Mouse (Mus musculus): ENCODE measurements at regions not wholly inside any gene's neighbourhood (a gene's known extent, or its start where the extent isn't known, plus 50 kb on each side); places are given as distances from the start of the nearest gene placed in this dataset.
"Not testable (repeated sequence)": the region's sequence is repeated elsewhere in the genome, so short reads cannot be mapped to it uniquely, and the experiment has no call there.

- no peak for DNase-seq (ENCODE audit: low spot score in 2 of 2)
Measured at GRCm38 (mm10) chr10:26577087-26577486, 176.1 kb upstream of the Arhgap18 start.

- no peak for DNase-seq (ENCODE audit: low spot score in 2 of 2)
Measured at GRCm38 (mm10) chr10:26585106-26585505, 168.1 kb upstream of the Arhgap18 start.

- DNase-seq (ENCODE audit: low spot score in 2 of 2), result not testable (repeated sequence)
Measured at GRCm38 (mm10) chr10:26607081-26607480, 146.1 kb upstream of the Arhgap18 start.

DNA sequence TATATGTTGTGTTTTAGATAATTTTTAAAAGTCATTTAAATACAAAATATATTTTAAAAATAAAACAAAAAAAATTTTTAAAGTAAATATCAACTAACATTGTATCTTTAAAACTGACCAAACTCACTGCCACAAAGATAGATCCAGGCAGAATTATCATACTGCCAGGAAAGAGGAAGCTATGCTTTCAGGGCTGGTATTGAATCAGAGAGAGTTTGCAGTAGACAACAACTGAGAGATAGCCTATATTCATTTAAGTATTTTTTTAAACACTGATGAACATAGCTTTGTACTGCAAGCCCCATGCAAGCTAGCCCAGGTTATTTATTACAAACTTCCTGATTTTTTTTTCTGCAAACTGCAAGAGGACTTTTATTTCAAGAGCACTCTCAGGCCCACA is 142.0 kb upstream of the Arhgap18 start:
- DNase-seq (ENCODE audit: low spot score in 2 of 2), result no peak

- DNase-seq (ENCODE audit: low spot score in 2 of 2), result no peak
Measured at GRCm38 (mm10) chr10:26630196-26630760, 122.9 kb upstream of the Arhgap18 start.

DNA sequence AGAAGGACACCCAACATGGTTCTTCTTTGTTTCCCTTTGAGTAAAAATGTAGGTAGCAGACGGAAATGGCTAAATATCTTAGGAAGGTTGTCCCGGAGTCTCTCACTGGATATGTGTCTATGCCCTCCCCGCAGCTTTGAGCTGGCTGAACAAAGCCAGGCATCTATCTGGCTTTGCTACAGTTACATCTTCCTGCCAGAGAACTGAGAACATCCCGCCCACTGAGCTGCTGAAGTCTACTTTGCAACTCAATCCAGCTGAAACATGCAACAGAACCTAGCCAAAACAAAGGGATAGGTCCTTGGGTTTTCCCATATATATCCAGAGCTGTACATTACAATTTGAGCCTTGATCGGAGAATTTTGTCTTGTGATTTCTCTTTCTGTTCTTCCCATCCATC is 121.0 kb upstream of the Arhgap18 start:
- DNase-seq (ENCODE audit: low spot score in 2 of 2), result no peak

DNA sequence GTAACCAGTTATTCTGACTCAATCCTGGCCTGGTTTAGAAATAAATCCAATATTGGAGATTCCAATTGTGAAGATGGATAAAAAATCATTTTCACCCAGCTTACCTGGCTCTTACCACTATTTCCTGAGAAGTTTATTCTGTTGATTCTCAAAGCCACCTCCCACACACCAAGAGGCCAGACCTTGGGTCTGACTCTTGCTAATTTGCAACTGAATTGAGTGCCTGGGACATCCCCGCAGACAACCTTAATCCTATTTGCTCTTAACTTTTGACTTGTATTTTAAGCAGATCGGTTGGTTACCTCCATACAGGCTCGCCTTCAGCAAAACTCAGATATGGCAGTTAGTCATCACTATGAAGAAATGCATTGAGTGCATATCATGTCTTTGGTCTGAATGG is 115.8 kb upstream of the Arhgap18 start:
- no peak for DNase-seq (ENCODE audit: low spot score in 2 of 2)

DNA sequence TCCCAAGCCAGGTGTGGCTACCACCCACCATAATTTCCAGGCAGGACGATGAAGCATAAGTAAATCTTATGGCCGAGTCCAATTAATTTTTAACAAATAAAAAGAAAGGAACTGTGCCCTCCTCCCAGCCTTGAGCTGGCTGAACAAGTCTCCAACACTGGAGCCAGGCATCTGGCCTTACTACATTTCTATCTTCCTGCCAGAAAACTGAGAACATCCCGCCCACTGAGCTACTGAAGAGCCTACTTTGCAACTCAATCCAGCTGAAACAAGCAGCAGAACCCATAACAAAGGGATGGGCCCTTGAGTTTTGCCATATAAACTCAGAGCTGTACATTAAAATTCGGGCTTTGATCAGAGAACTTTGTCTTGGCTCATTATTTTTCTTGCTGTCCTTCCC is 115.2 kb upstream of the Arhgap18 start:
- DNase-seq (ENCODE audit: low spot score in 2 of 2), result no peak

- DNase-seq (ENCODE audit: low spot score in 2 of 2), result no peak
Measured at GRCm38 (mm10) chr10:26639118-26639517, 114.1 kb upstream of the Arhgap18 start.

GRCm38 (mm10) chr10:26653103-26653502 is 100.1 kb upstream of the Arhgap18 start:
- DNase-seq (ENCODE audit: low spot score in 2 of 2), result no peak

GRCm38 (mm10) chr10:26664270-26664669 is 89.0 kb upstream of the Arhgap18 start:
- no peak for DNase-seq (ENCODE audit: low spot score in 2 of 2)

- no peak for DNase-seq (ENCODE audit: low spot score in 2 of 2)
Measured at GRCm38 (mm10) chr10:26679500-26680227, 73.6 kb upstream of the Arhgap18 start.

GRCm38 (mm10) chr10:26694761-26695160 is 58.5 kb upstream of the Arhgap18 start:
- no peak for DNase-seq (ENCODE audit: low spot score in 2 of 2)

GRCm38 (mm10) chr10:26695212-26695933 is 57.8 kb upstream of the Arhgap18 start:
- no peak for DNase-seq (ENCODE audit: low spot score in 2 of 2)

Measured in urinary bladder, postnatal 36 days (tissue).